Mouse (Mus musculus): ENCODE measurements around the gene Acp7. TPM values are rescaled to one million over a fixed set of nuclear protein-coding genes. Genes with fewer than 3 reads are reported as not detected.
A peak's percentile ranks its signal among the peaks of the same experiment; 100 is the strongest.

Gene Acp7
- total and polyA plus RNA-seq, 2 experiments = not detected

GRCm38 (mm10) chr7:28562371-28562770 is 68.8 kb downstream of the Acp7 start:
- 83% methylated on average over 13 of the region's 13 CpGs for WGBS
- no peak for DNase-seq (ENCODE audit: extremely low read depth, low read depth, low spot score)
- Histone ChIP-seq H3K4me1 (ENCODE audit: control insufficient read depth, insufficient read depth, low read length) (no peaks in the 10 kb centered on the region), H3K4me3 (ENCODE audit: insufficient read depth, low read depth, low read length) (no peak overlapping the region), H3K27ac (replicated peaks; ENCODE audit: insufficient read depth, low read depth, low read length) (no peak overlapping the region), H3K27me3 (ENCODE audit: control insufficient read depth, insufficient read depth, low read length) (no peaks in the 10 kb centered on the region), H3K79me2 (ENCODE audit: control insufficient read depth, insufficient read depth, low read length) (no peaks in the 10 kb centered on the region), H3K9ac (ENCODE audit: low read depth, low read length) (no peak overlapping the region), H3K36me3 (ENCODE audit: control insufficient read depth, insufficient read depth, low read length) (peaks cover 4% of the 10 kb centered on the region; the same call in 1 of the 2 replicates)
- TF ChIP-seq CTCF (IDR thresholded peaks at IDR 0.05; ENCODE audit: low read depth, low read length) = no peak
- no peak for TF ChIP-seq POLR2A (IDR thresholded peaks at IDR 0.05; ENCODE audit: extremely low read depth, insufficient read depth, low read length)

- 94% methylated on average over 11 of the region's 11 CpGs for WGBS
- peaks cover 4% of the 10 kb centered on the region; the same call in 1 of the 2 replicates for H3K36me3 ChIP-seq (ENCODE audit: control insufficient read depth, insufficient read depth, low read length)
- TF ChIP-seq POLR2A (IDR thresholded peaks at IDR 0.05; ENCODE audit: extremely low read depth, insufficient read depth, low read length) (no peak), CTCF (IDR thresholded peaks at IDR 0.05; ENCODE audit: low read depth, low read length) (no peak)
- no peak overlapping the region for H3K4me3 ChIP-seq (ENCODE audit: insufficient read depth, low read depth, low read length)
- no peaks in the 10 kb centered on the region for H3K27me3 ChIP-seq (ENCODE audit: control insufficient read depth, insufficient read depth, low read length)
- no peaks in the 10 kb centered on the region for H3K79me2 ChIP-seq (ENCODE audit: control insufficient read depth, insufficient read depth, low read length)
- no peak for DNase-seq (ENCODE audit: extremely low read depth, low read depth, low spot score)
- no peak overlapping the region for H3K9ac ChIP-seq (ENCODE audit: low read depth, low read length)
- H3K4me1 ChIP-seq (ENCODE audit: control insufficient read depth, insufficient read depth, low read length) = no peaks in the 10 kb centered on the region
- no peak overlapping the region for H3K27ac ChIP-seq (replicated peaks; ENCODE audit: insufficient read depth, low read depth, low read length)
Measured at GRCm38 (mm10) chr7:28561967-28562366, 69.2 kb downstream of the Acp7 start.

GRCm38 (mm10) chr7:28560856-28561255 is 70.3 kb downstream of the Acp7 start:
- Histone ChIP-seq H3K79me2 (ENCODE audit: control insufficient read depth, insufficient read depth, low read length) (no peaks in the 10 kb centered on the region), H3K9ac (ENCODE audit: low read depth, low read length) (no peak overlapping the region), H3K27ac (replicated peaks; ENCODE audit: insufficient read depth, low read depth, low read length) (no peak overlapping the region), H3K27me3 (ENCODE audit: control insufficient read depth, insufficient read depth, low read length) (no peaks in the 10 kb centered on the region), H3K4me3 (ENCODE audit: insufficient read depth, low read depth, low read length) (no peak overlapping the region), H3K4me1 (ENCODE audit: control insufficient read depth, insufficient read depth, low read length) (no peaks in the 10 kb centered on the region), H3K36me3 (ENCODE audit: control insufficient read depth, insufficient read depth, low read length) (peaks cover 4% of the 10 kb centered on the region; the same call in 1 of the 2 replicates)
- 96% methylated on average over 10 of the region's 10 CpGs for WGBS
- DNase-seq (ENCODE audit: extremely low read depth, low read depth, low spot score) = no peak
- no peak for TF ChIP-seq CTCF (IDR thresholded peaks at IDR 0.05; ENCODE audit: low read depth, low read length)
- TF ChIP-seq POLR2A (IDR thresholded peaks at IDR 0.05; ENCODE audit: extremely low read depth, insufficient read depth, low read length) = no peak

- H3K27me3 ChIP-seq (ENCODE audit: control insufficient read depth, insufficient read depth, low read length) = no peaks in the 10 kb centered on the region
- H3K4me1 ChIP-seq (ENCODE audit: control insufficient read depth, insufficient read depth, low read length) = no peaks in the 10 kb centered on the region
- 31% methylated on average over 4 of the region's 4 CpGs for WGBS
- peak; percentile 67 for DNase-seq (ENCODE audit: extremely low read depth, low read depth, low spot score)
- TF ChIP-seq POLR2A (IDR thresholded peaks at IDR 0.05; ENCODE audit: extremely low read depth, insufficient read depth, low read length) (no peak), CTCF (IDR thresholded peaks at IDR 0.05; ENCODE audit: low read depth, low read length) (no peak)
- no peak overlapping the region for H3K27ac ChIP-seq (replicated peaks; ENCODE audit: insufficient read depth, low read depth, low read length)
- H3K9ac ChIP-seq (ENCODE audit: low read depth, low read length) = no peak overlapping the region
- H3K4me3 ChIP-seq (ENCODE audit: insufficient read depth, low read depth, low read length) = no peak overlapping the region
- H3K36me3 ChIP-seq (ENCODE audit: control insufficient read depth, insufficient read depth, low read length) = peaks cover 4% of the 10 kb centered on the region; the same call in 1 of the 2 replicates
- no peaks in the 10 kb centered on the region for H3K79me2 ChIP-seq (ENCODE audit: control insufficient read depth, insufficient read depth, low read length)
Measured at GRCm38 (mm10) chr7:28558486-28558885, 72.6 kb downstream of the Acp7 start.

GRCm38 (mm10) chr7:28557708-28558107 is 73.4 kb downstream of the Acp7 start:
- 84% methylated on average over 6 of the region's 6 CpGs for WGBS
- H3K27ac ChIP-seq (replicated peaks; ENCODE audit: insufficient read depth, low read depth, low read length) = no peak overlapping the region
- DNase-seq (ENCODE audit: extremely low read depth, low read depth, low spot score) = no peak
- peaks cover 4% of the 10 kb centered on the region; the same call in 1 of the 2 replicates for H3K36me3 ChIP-seq (ENCODE audit: control insufficient read depth, insufficient read depth, low read length)
- no peak for TF ChIP-seq POLR2A (IDR thresholded peaks at IDR 0.05; ENCODE audit: extremely low read depth, insufficient read depth, low read length)
- no peak for TF ChIP-seq CTCF (IDR thresholded peaks at IDR 0.05; ENCODE audit: low read depth, low read length)
- H3K4me1 ChIP-seq (ENCODE audit: control insufficient read depth, insufficient read depth, low read length) = no peaks in the 10 kb centered on the region
- H3K27me3 ChIP-seq (ENCODE audit: control insufficient read depth, insufficient read depth, low read length) = no peaks in the 10 kb centered on the region
- H3K9ac ChIP-seq (ENCODE audit: low read depth, low read length) = no peak overlapping the region
- no peaks in the 10 kb centered on the region for H3K79me2 ChIP-seq (ENCODE audit: control insufficient read depth, insufficient read depth, low read length)
- H3K4me3 ChIP-seq (ENCODE audit: insufficient read depth, low read depth, low read length) = no peak overlapping the region

Other genes with a start within 250 kb of the Acp7 start
- gene Med29, start 238.6 kb downstream of the Acp7 start, total RNA-seq (2014; rRNA removed) = 13.4 and 17.6 TPM in 2 replicates
- 49.2 and 50.9 TPM in 2 replicates for gene Med29, start 238.6 kb downstream of the Acp7 start, polyA plus RNA-seq (2012; rRNA removed)
- gene Paf1, start 238.4 kb downstream of the Acp7 start, total RNA-seq (2014; rRNA removed) = 16.1 TPM in 2 replicates
- 52.8 and 59.1 TPM in 2 replicates for gene Paf1, start 238.4 kb downstream of the Acp7 start, polyA plus RNA-seq (2012; rRNA removed)
- gene Gmfg, start 193.9 kb downstream of the Acp7 start, total RNA-seq (2014; rRNA removed) = 18.4 and 24.4 TPM in 2 replicates
- gene Gmfg, start 193.9 kb downstream of the Acp7 start, polyA plus RNA-seq (2012; rRNA removed) = 4.0 and 4.6 TPM in 2 replicates
- gene Lrfn1, start 179.4 kb downstream of the Acp7 start, total RNA-seq (2014; rRNA removed) = 0.18 TPM in 1 of 2 replicates, not detected in the other
- 0.70 and 0.71 TPM in 2 replicates for gene Lrfn1, start 179.4 kb downstream of the Acp7 start, polyA plus RNA-seq (2012; rRNA removed)
- gene Ifnl2, start 120.9 kb downstream of the Acp7 start, total RNA-seq (2014; rRNA removed) = not detected in 2 replicates
- gene Ifnl2, start 120.9 kb downstream of the Acp7 start, polyA plus RNA-seq (2012; rRNA removed) = not detected in 2 replicates
- gene Ifnl3, start 108.5 kb downstream of the Acp7 start, total RNA-seq (2014; rRNA removed) = not detected in 2 replicates
- gene Ifnl3, start 108.5 kb downstream of the Acp7 start, polyA plus RNA-seq (2012; rRNA removed) = not detected in 2 replicates
- gene Sycn, start 90.4 kb downstream of the Acp7 start, total RNA-seq (2014; rRNA removed) = 8.7 and 16.4 TPM in 2 replicates
- 1.4 and 1.6 TPM in 2 replicates for gene Sycn, start 90.4 kb downstream of the Acp7 start, polyA plus RNA-seq (2012; rRNA removed)
- gene Nccrp1, start 84.1 kb downstream of the Acp7 start, total RNA-seq (2014; rRNA removed) = not detected in 2 replicates
- 0.05 TPM in 1 of 2 replicates, not detected in the other for gene Nccrp1, start 84.1 kb downstream of the Acp7 start, polyA plus RNA-seq (2012; rRNA removed)
- gene Samd4b, start 33.2 kb downstream of the Acp7 start, total RNA-seq (2014; rRNA removed) = 4.1 and 6.9 TPM in 2 replicates
- gene Samd4b, start 33.2 kb downstream of the Acp7 start, polyA plus RNA-seq (2012; rRNA removed) = 25.7 and 27.0 TPM in 2 replicates
- gene Pak4, start 33.1 kb downstream of the Acp7 start, total RNA-seq (2014; rRNA removed) = 4.0 and 7.0 TPM in 2 replicates
- gene Pak4, start 33.1 kb downstream of the Acp7 start, polyA plus RNA-seq (2012; rRNA removed) = 14.9 TPM in 2 replicates
- not detected in 2 replicates for gene Fbxo27, start 61.5 kb upstream of the Acp7 start, total RNA-seq (2014; rRNA removed)
- gene Fbxo27, start 61.5 kb upstream of the Acp7 start, polyA plus RNA-seq (2012; rRNA removed) = 0.16 and 0.19 TPM in 2 replicates
- 0.46 and 0.60 TPM in 2 replicates for gene Fbxo17, start 85.5 kb upstream of the Acp7 start, total RNA-seq (2014; rRNA removed)
- 0.53 and 1.0 TPM in 2 replicates for gene Fbxo17, start 85.5 kb upstream of the Acp7 start, polyA plus RNA-seq (2012; rRNA removed)
- gene Mrps12, start 110.5 kb upstream of the Acp7 start, total RNA-seq (2014; rRNA removed) = 66.0 and 70.3 TPM in 2 replicates
- gene Mrps12, start 110.5 kb upstream of the Acp7 start, polyA plus RNA-seq (2012; rRNA removed) = 98.0 and 103 TPM in 2 replicates
- 4.6 and 6.4 TPM in 2 replicates for gene Sars2, start 110.7 kb upstream of the Acp7 start, total RNA-seq (2014; rRNA removed)
- 21.9 and 25.3 TPM in 2 replicates for gene Sars2, start 110.7 kb upstream of the Acp7 start, polyA plus RNA-seq (2012; rRNA removed)
- not detected in 2 replicates for gene Ccer2, start 124.8 kb upstream of the Acp7 start, total RNA-seq (2014; rRNA removed)
- not detected in 2 replicates for gene Ccer2, start 124.8 kb upstream of the Acp7 start, polyA plus RNA-seq (2012; rRNA removed)
- gene Sirt2, start 135.4 kb upstream of the Acp7 start, total RNA-seq (2014; rRNA removed) = 15.1 and 21.4 TPM in 2 replicates
- gene Sirt2, start 135.4 kb upstream of the Acp7 start, polyA plus RNA-seq (2012; rRNA removed) = 52.9 and 56.7 TPM in 2 replicates
- 6.1 and 7.3 TPM in 2 replicates for gene Nfkbib, start 136.2 kb upstream of the Acp7 start, total RNA-seq (2014; rRNA removed)
- 39.9 and 46.3 TPM in 2 replicates for gene Nfkbib, start 136.2 kb upstream of the Acp7 start, polyA plus RNA-seq (2012; rRNA removed)
- gene Rinl, start 157.6 kb upstream of the Acp7 start, total RNA-seq (2014; rRNA removed) = 1.4 TPM in 2 replicates
- 1.2 and 1.8 TPM in 2 replicates for gene Rinl, start 157.6 kb upstream of the Acp7 start, polyA plus RNA-seq (2012; rRNA removed)
- gene Hnrnpl, start 177.2 kb upstream of the Acp7 start, total RNA-seq (2014; rRNA removed) = 90.1 and 109 TPM in 2 replicates
- gene Hnrnpl, start 177.2 kb upstream of the Acp7 start, polyA plus RNA-seq (2012; rRNA removed) = 81.6 and 109 TPM in 2 replicates
- gene Ech1, start 193.9 kb upstream of the Acp7 start, total RNA-seq (2014; rRNA removed) = 636 and 645 TPM in 2 replicates
- 561 and 625 TPM in 2 replicates for gene Ech1, start 193.9 kb upstream of the Acp7 start, polyA plus RNA-seq (2012; rRNA removed)
- 9.5 and 11.0 TPM in 2 replicates for gene Lgals4, start 202.5 kb upstream of the Acp7 start, total RNA-seq (2014; rRNA removed)
- 7.9 and 16.4 TPM in 2 replicates for gene Lgals4, start 202.5 kb upstream of the Acp7 start, polyA plus RNA-seq (2012; rRNA removed)
- gene Lgals7, start 232.5 kb upstream of the Acp7 start, total RNA-seq (2014; rRNA removed) = not detected in 2 replicates
- gene Lgals7, start 232.5 kb upstream of the Acp7 start, polyA plus RNA-seq (2012; rRNA removed) = not detected in 2 replicates